Mouse (Mus musculus) liver, embryonic 16.5 days (tissue): Measurements from ENCODE around the gene Gstm4. TPM values are rescaled to one million over a fixed set of nuclear protein-coding genes. Genes with fewer than 3 reads are reported as not detected.
"Not testable (repeated sequence)": the region's sequence is repeated elsewhere in the genome, so short reads cannot be mapped to it uniquely, and the experiment has no call there.

Source experiments
- ATAC-seq: fragments of 200-750 bp; cut with Nextera tagmentation; 2 replicates; pipeline ENCODE4 v1.8.0; 2017; ENCODE audit warnings: low read depth, mild to moderate bottlenecking, moderate number of reproducible peaks, moderate library complexity
- H3K27ac ChIP-seq: fragments of 300-500 bp; sonication (generic); 2 replicates; pipeline ENCODE4 v1.5.1; 2014; ENCODE audit warnings: mild to moderate bottlenecking, low read length
- H3K27me3 ChIP-seq: fragments of 300-500 bp; sonication (generic); 2 replicates; pipeline ENCODE4 v1.6.1; 2014; ENCODE audit warnings: low read depth, low read length, mixed read lengths; ENCODE audit not compliant: control insufficient read depth, insufficient read depth
- H3K36me3 ChIP-seq: fragments of 300-500 bp; sonication (generic); 2 replicates; pipeline ENCODE4 v1.6.1; 2014; ENCODE audit warnings: mild to moderate bottlenecking; ENCODE audit not compliant: control insufficient read depth, insufficient read depth
- H3K4me1 ChIP-seq: fragments of 300-500 bp; sonication (generic); 2 replicates; pipeline ENCODE4 v1.6.1; 2014; ENCODE audit warnings: low read depth, low read length, mixed read lengths; ENCODE audit not compliant: control insufficient read depth
- H3K4me2 ChIP-seq: fragments of 300-500 bp; sonication (generic); 2 replicates; pipeline ENCODE4 v1.6.1; 2014; ENCODE audit warnings: low read depth, low read length, mixed read lengths
- H3K4me3 ChIP-seq: fragments of 300-500 bp; sonication (generic); 2 replicates; pipeline ENCODE4 v1.5.1; 2014; ENCODE audit warnings: low read depth, mild to moderate bottlenecking, low read length
- H3K9ac ChIP-seq: fragments of 300-500 bp; sonication (generic); 2 replicates; pipeline ENCODE4 v1.6.1; 2014; ENCODE audit warnings: low read depth, low read length
- H3K9me3 ChIP-seq: fragments of 300-500 bp; sonication (generic); replicated peaks from 2 replicates; pipeline ENCODE4 v1.6.1; 2016; ENCODE audit warnings: low read length; ENCODE audit not compliant: control insufficient read depth
- WGBS: fragments of 180-500 bp; shearing (Covaris S2); extraction: QIAGEN DNeasy Blood & Tissue Kit; methylation state at CpG from one replicate; pipeline ENCODE4 v1.1.7; 2014; ENCODE audit not compliant: insufficient replicate concordance; 5-methylcytosine and 5-hydroxymethylcytosine counted together
- polyA plus RNA-seq: library from polyadenylated mRNA; unstranded; fragments of >200 nt; fragmentation: Nextera tagmentation; extraction: Ambion mirVana; gene quantifications from 2 replicates; pipeline ENCODE4 v1.2.1, GENCODE M21; 2015

The Gstm4 gene
- polyA plus RNA-seq, 1 experiment from 2014 or later, result 17.0 TPM

DNA sequence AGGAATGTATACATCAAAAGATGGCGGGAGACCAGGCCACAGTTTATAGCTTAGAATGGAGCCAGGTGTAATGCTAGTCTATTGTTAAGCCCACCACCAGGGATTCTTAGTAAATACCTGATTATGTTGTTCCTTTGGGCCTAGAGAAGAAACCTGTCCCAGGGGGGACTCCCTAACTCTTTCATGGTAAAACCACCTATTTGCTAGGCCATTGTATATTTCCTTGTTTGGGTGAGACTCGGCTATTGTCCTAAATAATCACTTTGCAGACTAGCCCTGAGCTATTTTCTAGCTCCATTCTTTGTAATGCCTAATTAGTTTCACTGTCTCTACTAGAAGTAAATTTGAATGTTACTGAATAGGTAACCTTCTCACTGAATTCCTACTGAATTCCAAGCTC, 48.7 kb downstream of the Gstm4 start:
- not testable (repeated sequence) for H3K27me3 ChIP-seq

More for the DNA sequence above, 48.7 kb downstream of the Gstm4 start:
- H3K4me1 ChIP-seq, ATAC-seq, H3K9ac ChIP-seq, H3K9me3 ChIP-seq, H3K4me2 ChIP-seq, H3K4me3 ChIP-seq, H3K27ac ChIP-seq, H3K36me3 ChIP-seq: not testable (repeated sequence)
- 74% methylated on average over 2 of the region's 2 CpGs for WGBS

Other genes starting within 250 kb of the Gstm4 start
- 0.05 and 1.9 TPM in 2 replicates for gene Eps8l3, start 167.7 kb downstream of the Gstm4 start, polyA plus RNA-seq
- 170 and 181 TPM in 2 replicates for gene Gstm5, start 149.1 kb downstream of the Gstm4 start, polyA plus RNA-seq
- 40.3 and 52.6 TPM in 2 replicates for gene Gstm7, start 113.1 kb downstream of the Gstm4 start, polyA plus RNA-seq
- 19.1 and 21.3 TPM in 2 replicates for gene Gstm6, start 101.1 kb downstream of the Gstm4 start, polyA plus RNA-seq
- gene Gstm3, start 75.6 kb downstream of the Gstm4 start, polyA plus RNA-seq, result 13.9 and 16.3 TPM in 2 replicates
- gene Gstm2, start 58.4 kb downstream of the Gstm4 start, polyA plus RNA-seq, result 6.9 and 10.4 TPM in 2 replicates
- 376 and 435 TPM in 2 replicates for gene Gstm1, start 26.9 kb downstream of the Gstm4 start, polyA plus RNA-seq
- gene Ampd2, start 41.8 kb upstream of the Gstm4 start, polyA plus RNA-seq, result 76.4 and 79.6 TPM in 2 replicates
- 3.8 and 4.1 TPM in 2 replicates for gene Gnat2, start 47.9 kb upstream of the Gstm4 start, polyA plus RNA-seq
- 69.9 and 73.7 TPM in 2 replicates for gene Gnai3, start 101.3 kb upstream of the Gstm4 start, polyA plus RNA-seq
- gene Gpr61, start 110.0 kb upstream of the Gstm4 start, polyA plus RNA-seq, result 0.02 TPM in 1 of 2 replicates, not detected in the other
- 0.61 and 0.64 TPM in 2 replicates for gene Amigo1, start 141.4 kb upstream of the Gstm4 start, polyA plus RNA-seq
- gene Cyb561d1, start 156.3 kb upstream of the Gstm4 start, polyA plus RNA-seq, result 1.9 TPM in 2 replicates
- 2.0 and 2.1 TPM in 2 replicates for gene Atxn7l2, start 166.0 kb upstream of the Gstm4 start, polyA plus RNA-seq
- 0.20 and 0.71 TPM in 2 replicates for gene Sypl2, start 181.8 kb upstream of the Gstm4 start, polyA plus RNA-seq
- 126 and 136 TPM in 2 replicates for gene Psma5, start 212.0 kb upstream of the Gstm4 start, polyA plus RNA-seq
- 1.8 and 2.5 TPM in 2 replicates for gene Sort1, start 239.2 kb upstream of the Gstm4 start, polyA plus RNA-seq